Mouse (Mus musculus) kidney, embryonic 14.5 days (tissue): ENCODE measurements around the gene Arv1. TPM values are rescaled to one million over a fixed set of nuclear protein-coding genes. Genes with fewer than 3 reads are reported as not detected.

Source experiments
- ATAC-seq: fragments of 200-750 bp; cut with Nextera tagmentation; 2 replicates; pipeline ENCODE4 v1.8.0; 2017; ENCODE audit warnings: moderate number of reproducible peaks, mild to moderate bottlenecking, moderate TSS enrichment, moderate library complexity; ENCODE audit not compliant: low FRiP score, low TSS enrichment
- H3K27ac ChIP-seq: fragments of 300-500 bp; sonication (generic); 2 replicates; pipeline ENCODE4 v1.5.1; 2014; ENCODE audit warnings: low read depth, mild to moderate bottlenecking, low read length, moderate library complexity, mixed read lengths
- H3K27me3 ChIP-seq: fragments of 300-500 bp; sonication (generic); 2 replicates; pipeline ENCODE4 v1.6.1; 2014; ENCODE audit warnings: mild to moderate bottlenecking, low read length; ENCODE audit not compliant: control insufficient read depth, insufficient read depth
- H3K36me3 ChIP-seq: fragments of 300-500 bp; sonication (generic); 2 replicates; pipeline ENCODE4 v1.6.1; 2014; ENCODE audit warnings: low read length, mixed read lengths; ENCODE audit not compliant: control insufficient read depth, insufficient read depth
- H3K4me1 ChIP-seq: fragments of 300-500 bp; sonication (generic); 2 replicates; pipeline ENCODE4 v1.6.1; 2014; ENCODE audit warnings: low read length, mixed read lengths; ENCODE audit not compliant: control insufficient read depth, insufficient read depth
- H3K4me2 ChIP-seq: fragments of 300-500 bp; sonication (generic); replicated peaks from 2 replicates; pipeline ENCODE4 v1.6.1; 2014; ENCODE audit warnings: low read depth, mild to moderate bottlenecking, low read length
- H3K4me3 ChIP-seq: fragments of 300-500 bp; sonication (generic); 2 replicates; pipeline ENCODE4 v1.5.1; 2014; ENCODE audit warnings: mild to moderate bottlenecking, low read length
- H3K9ac ChIP-seq: fragments of 300-500 bp; sonication (generic); 2 replicates; pipeline ENCODE4 v1.6.1; 2014; ENCODE audit warnings: low read depth, mild to moderate bottlenecking, low read length, moderate library complexity
- H3K9me3 ChIP-seq: fragments of 300-500 bp; sonication (generic); 2 replicates; pipeline ENCODE4 v1.6.1; 2016; ENCODE audit warnings: low read length; ENCODE audit not compliant: control insufficient read depth
- WGBS: fragments of 180-500 bp; shearing (Covaris S2); extraction: QIAGEN DNeasy Blood & Tissue Kit; methylation state at CpG from one replicate; pipeline ENCODE4 v1.1.7; 2014; 5-methylcytosine and 5-hydroxymethylcytosine counted together
- polyA plus RNA-seq: library from polyadenylated mRNA; unstranded; fragments of >200 nt; fragmentation: Nextera tagmentation; extraction: Ambion mirVana; gene quantifications from 2 replicates; pipeline ENCODE4 v1.2.1, GENCODE M21; 2014

Gene Arv1
- polyA plus RNA-seq, 1 experiment from 2014 or later = 32.2 TPM

DNA sequence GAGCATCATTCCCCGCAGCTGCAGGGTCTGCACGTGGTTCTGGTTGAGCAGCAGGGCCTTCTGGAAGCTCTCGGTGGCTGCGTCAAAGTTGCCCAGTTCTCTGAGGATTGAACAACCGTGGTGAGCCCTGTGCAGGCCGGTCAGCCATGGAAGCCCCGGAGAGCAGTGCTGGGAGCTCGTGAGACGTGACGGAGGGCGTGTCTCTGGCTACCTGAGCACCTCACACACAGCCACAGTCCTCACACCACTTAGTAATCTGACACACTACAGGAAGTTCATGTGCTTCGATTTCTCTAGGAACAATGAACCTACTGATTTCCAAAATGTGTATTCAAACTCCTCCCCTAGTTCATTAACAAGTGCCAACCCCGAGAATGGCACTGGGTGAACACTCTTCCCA, 33.0 kb upstream of the Arv1 start:
- no peaks in the 10 kb centered on the region for H3K4me1 ChIP-seq
- H3K36me3 ChIP-seq = peaks cover 38% of the 10 kb centered on the region; the same call in 1 of the 2 replicates
- no peaks in the 10 kb centered on the region for H3K27me3 ChIP-seq
- H3K9me3 ChIP-seq = no peaks in the 10 kb centered on the region
- no peak for ATAC-seq
- H3K27ac ChIP-seq = no peak overlapping the region
- H3K9ac ChIP-seq = no peak overlapping the region
- 80% methylated on average over 13 of the region's 13 CpGs for WGBS
- H3K4me3 ChIP-seq = no peak overlapping the region
- H3K4me2 ChIP-seq = no peak overlapping the region

DNA sequence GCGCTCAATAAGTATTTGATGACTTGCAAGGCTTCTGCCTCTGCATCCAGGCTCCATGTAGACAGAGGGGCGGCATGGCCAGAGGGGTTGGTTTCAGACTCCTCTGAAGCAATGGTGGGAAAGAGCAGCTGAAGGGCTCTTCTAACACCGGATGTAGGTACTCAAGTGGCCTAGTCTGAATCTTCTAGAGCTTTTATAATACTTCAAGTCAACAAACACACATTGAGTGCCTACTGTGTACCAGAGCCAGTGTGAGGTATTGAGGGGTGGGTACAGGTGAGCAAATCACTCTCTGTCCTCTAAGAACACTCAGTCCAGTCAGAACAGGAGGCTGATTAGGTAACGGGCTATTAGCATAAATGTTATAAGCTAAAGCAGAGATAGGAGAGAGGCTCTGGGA, 30.2 kb upstream of the Arv1 start:
- Histone ChIP-seq H3K27me3 (no peaks in the 10 kb centered on the region), H3K9ac (no peak overlapping the region), H3K9me3 (no peaks in the 10 kb centered on the region), H3K27ac (no peak overlapping the region), H3K4me1 (no peaks in the 10 kb centered on the region), H3K36me3 (peaks cover 35% of the 10 kb centered on the region; the same call in 1 of the 2 replicates), H3K4me2 (no peak overlapping the region), H3K4me3 (no peak overlapping the region)
- no peak for ATAC-seq
- WGBS = 91% methylated on average over 4 of the region's 4 CpGs

DNA sequence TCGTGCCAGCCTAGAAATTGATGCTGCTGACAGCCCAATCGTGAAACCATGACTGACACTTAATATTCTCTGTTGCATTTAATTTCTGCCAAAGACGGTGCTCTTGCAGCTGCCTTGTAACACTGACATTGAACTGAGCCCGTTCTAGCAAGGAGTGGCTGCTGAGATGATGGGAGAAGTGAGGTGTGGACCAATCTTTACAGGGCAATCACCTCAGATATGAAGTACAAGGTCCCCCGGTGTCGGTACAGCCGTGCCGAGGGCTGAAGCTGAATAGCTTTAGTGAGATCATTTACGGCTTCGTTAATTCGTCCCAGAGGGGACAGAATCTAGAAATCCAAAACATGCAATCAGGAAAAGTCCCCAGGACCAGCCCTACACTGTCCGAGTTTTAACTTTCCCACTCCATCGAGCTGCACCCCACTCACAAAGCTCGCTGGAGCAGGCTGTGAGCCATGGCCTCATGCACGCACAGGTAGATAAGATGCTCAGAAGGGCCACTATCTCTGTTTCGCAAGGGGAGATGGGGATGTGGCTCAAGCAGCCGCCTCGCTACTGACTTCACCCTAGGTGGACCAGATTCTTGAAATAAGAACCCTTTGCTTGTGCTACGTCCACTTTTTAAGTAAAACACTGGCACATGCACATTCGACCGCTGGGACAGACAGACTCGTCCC, 26.4 kb upstream of the Arv1 start:
- Histone ChIP-seq H3K4me1 (no peaks in the 10 kb centered on the region), H3K27ac (no peak overlapping the region), H3K36me3 (peaks cover 48% of the 10 kb centered on the region), H3K9ac (no peak overlapping the region), H3K4me3 (no peak overlapping the region), H3K4me2 (no peak overlapping the region), H3K9me3 (no peaks in the 10 kb centered on the region), H3K27me3 (no peaks in the 10 kb centered on the region)
- ATAC-seq = no peak
- 94% methylated on average over 22 of the region's 22 CpGs for WGBS

DNA sequence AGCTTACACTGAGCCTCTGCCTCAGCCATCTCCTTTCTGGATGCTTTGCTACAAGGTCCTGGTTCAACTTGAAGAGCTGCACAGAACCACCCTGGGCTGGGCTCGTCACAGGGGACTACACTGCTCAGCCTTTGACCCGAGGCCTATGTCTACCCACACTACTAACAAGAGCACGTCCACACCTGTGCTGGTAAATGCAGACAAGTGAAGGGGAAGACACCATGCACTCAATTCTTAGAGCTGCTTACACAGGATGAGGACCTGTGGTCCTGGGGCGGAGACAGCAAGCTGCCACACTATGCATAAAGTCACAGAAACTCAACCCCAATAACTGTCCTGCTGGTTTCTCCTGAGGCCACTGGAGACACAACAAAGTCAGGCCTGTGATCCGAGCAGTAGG, 21.7 kb upstream of the Arv1 start:
- H3K9ac ChIP-seq = no peak overlapping the region
- H3K4me1 ChIP-seq = no peaks in the 10 kb centered on the region
- peaks cover 39% of the 10 kb centered on the region for H3K36me3 ChIP-seq
- H3K4me3 ChIP-seq = no peak overlapping the region
- H3K9me3 ChIP-seq = no peaks in the 10 kb centered on the region
- ATAC-seq = no peak
- no peak overlapping the region for H3K27ac ChIP-seq
- no peak overlapping the region for H3K4me2 ChIP-seq
- 98% methylated on average over 5 of the region's 5 CpGs for WGBS
- H3K27me3 ChIP-seq = no peaks in the 10 kb centered on the region

DNA sequence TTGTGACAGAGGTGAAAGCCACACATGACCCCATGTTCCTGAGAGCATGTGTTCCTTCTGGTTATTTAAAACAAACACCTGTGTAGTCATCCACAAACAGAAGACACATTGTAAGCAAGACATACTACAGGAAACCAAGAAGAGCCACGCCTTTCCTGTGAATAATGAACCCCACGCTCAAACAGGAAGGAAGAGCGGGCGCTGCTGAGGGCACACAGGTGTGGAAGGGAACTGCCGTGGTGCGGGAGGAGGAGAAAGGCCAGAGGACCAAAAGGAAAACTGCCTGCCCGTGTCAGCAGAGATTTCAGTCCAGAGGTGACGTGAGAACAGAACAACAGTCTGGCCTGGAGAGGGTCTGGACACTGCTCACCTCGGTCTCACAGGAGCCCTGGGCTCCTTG, 20.9 kb upstream of the Arv1 start:
- no peaks in the 10 kb centered on the region for H3K4me1 ChIP-seq
- H3K27me3 ChIP-seq = no peaks in the 10 kb centered on the region
- no peak overlapping the region for H3K4me3 ChIP-seq
- no peak overlapping the region for H3K9ac ChIP-seq
- 77% methylated on average over 9 of the region's 9 CpGs for WGBS
- no peak overlapping the region for H3K27ac ChIP-seq
- no peaks in the 10 kb centered on the region for H3K9me3 ChIP-seq
- ATAC-seq = no peak
- peaks cover 40% of the 10 kb centered on the region for H3K36me3 ChIP-seq
- no peak overlapping the region for H3K4me2 ChIP-seq

DNA sequence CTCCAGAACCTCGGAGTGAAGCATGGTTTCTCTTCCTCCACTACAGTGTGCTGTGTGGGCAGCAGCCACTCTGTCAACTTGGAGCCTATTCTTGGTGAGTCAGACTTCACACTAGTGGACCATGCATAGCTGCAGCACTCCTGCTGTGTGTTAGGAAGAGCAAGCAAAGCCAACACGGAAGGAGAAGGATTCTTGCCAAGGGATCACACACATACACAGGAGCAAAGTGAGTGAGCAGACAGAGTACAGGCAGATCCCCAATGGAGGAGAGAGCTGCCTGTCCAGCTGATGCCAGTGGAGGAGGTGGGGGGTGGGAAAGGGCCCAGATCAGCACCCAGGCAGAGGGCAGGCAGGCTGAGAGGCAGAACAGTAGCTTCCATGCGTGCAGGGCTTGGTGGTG, 19.8 kb upstream of the Arv1 start:
- no peak overlapping the region for H3K9ac ChIP-seq
- ATAC-seq = no peak
- no peak overlapping the region for H3K4me3 ChIP-seq
- no peaks in the 10 kb centered on the region for H3K9me3 ChIP-seq
- H3K36me3 ChIP-seq = peaks cover 43% of the 10 kb centered on the region
- no peaks in the 10 kb centered on the region for H3K27me3 ChIP-seq
- no peaks in the 10 kb centered on the region for H3K4me1 ChIP-seq
- no peak overlapping the region for H3K27ac ChIP-seq
- H3K4me2 ChIP-seq = no peak overlapping the region
- WGBS = 91% methylated on average over 3 of the region's 3 CpGs

DNA sequence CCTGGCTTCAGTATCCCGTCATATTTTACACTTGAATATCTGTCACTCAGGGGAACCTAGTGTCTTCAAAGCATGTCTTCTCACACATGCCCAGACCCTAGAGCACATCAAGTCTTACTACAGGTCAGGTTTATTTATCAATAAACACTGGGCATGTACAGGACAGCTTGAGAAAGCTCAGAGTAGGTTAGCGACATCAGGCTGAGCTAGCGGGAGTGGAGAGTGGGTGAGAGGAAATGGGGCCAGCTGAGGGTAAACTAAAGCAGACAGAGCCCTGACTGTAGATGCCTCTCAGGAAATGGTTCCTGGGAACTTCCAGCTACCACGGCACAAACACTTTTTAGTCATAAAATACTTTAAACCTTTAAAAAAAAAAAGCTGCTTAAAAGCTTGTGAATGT, 18.4 kb upstream of the Arv1 start:
- peaks cover 36% of the 10 kb centered on the region for H3K36me3 ChIP-seq
- no peaks in the 10 kb centered on the region for H3K4me1 ChIP-seq
- no peak overlapping the region for H3K4me3 ChIP-seq
- ATAC-seq = no peak
- no peaks in the 10 kb centered on the region for H3K9me3 ChIP-seq
- no peak overlapping the region for H3K27ac ChIP-seq
- H3K4me2 ChIP-seq = no peak overlapping the region
- H3K9ac ChIP-seq = no peak overlapping the region
- 73% methylated on average over 4 of the region's 4 CpGs for WGBS
- H3K27me3 ChIP-seq = no peaks in the 10 kb centered on the region

DNA sequence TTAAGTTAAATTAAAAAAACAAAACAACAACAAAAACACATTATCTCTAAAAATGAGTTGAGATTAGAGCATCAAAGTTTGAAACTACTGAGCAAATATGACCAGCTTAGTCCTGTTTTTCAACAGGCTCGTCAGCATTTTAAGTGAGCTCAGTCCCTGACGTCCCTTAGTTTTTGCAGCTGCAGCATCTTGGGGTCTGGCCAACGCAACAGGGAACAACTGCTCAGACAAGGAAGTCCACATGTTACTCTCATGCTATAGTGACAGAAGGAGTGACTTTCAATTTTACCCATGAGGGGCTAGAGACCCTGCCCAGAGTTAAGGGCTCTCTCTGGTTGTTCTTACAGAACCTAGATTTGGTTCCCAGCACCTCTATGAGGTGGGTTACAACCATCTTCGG, 17.6 kb upstream of the Arv1 start:
- Histone ChIP-seq H3K9ac (no peak overlapping the region), H3K27me3 (no peaks in the 10 kb centered on the region), H3K36me3 (peaks cover 39% of the 10 kb centered on the region), H3K4me3 (no peak overlapping the region), H3K4me1 (no peaks in the 10 kb centered on the region), H3K9me3 (no peaks in the 10 kb centered on the region), H3K27ac (no peak overlapping the region), H3K4me2 (no peak overlapping the region)
- ATAC-seq = no peak
- WGBS = 90% methylated on average over 4 of the region's 4 CpGs

DNA sequence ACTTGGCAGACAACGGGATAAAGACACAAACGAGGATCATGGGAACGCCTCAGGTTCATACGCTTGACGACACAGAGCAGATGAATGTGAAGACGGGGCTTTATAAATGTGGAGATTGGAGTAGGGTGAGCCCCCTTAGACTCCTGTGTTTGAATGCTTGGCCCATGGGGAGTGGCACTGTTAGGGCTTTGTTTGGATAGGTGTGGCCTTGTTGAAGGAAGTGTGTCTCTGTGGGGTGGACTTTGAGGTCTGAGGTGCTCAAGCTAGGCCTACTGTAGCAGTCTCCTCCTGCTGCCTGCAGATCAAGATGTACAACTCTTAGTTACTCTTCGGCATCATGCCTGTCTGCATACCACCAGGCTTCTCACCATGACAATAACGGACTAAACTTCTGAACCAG, 16.1 kb upstream of the Arv1 start:
- WGBS = 98% methylated on average over 8 of the region's 8 CpGs
- no peak for ATAC-seq
- Histone ChIP-seq H3K4me3 (no peak overlapping the region), H3K4me2 (no peak overlapping the region), H3K4me1 (no peaks in the 10 kb centered on the region), H3K27me3 (no peaks in the 10 kb centered on the region), H3K9me3 (no peaks in the 10 kb centered on the region), H3K27ac (no peak overlapping the region), H3K9ac (no peak overlapping the region), H3K36me3 (peaks cover 28% of the 10 kb centered on the region)
